Mouse (Mus musculus): ENCODE results near the gene Parp14.
A peak's percentile ranks its signal among the peaks of the same experiment; 100 is the strongest.
"Not testable (repeated sequence)": the region's sequence is repeated elsewhere in the genome, so short reads cannot be mapped to it uniquely, and the experiment has no call there.

The Parp14 gene

DNA sequence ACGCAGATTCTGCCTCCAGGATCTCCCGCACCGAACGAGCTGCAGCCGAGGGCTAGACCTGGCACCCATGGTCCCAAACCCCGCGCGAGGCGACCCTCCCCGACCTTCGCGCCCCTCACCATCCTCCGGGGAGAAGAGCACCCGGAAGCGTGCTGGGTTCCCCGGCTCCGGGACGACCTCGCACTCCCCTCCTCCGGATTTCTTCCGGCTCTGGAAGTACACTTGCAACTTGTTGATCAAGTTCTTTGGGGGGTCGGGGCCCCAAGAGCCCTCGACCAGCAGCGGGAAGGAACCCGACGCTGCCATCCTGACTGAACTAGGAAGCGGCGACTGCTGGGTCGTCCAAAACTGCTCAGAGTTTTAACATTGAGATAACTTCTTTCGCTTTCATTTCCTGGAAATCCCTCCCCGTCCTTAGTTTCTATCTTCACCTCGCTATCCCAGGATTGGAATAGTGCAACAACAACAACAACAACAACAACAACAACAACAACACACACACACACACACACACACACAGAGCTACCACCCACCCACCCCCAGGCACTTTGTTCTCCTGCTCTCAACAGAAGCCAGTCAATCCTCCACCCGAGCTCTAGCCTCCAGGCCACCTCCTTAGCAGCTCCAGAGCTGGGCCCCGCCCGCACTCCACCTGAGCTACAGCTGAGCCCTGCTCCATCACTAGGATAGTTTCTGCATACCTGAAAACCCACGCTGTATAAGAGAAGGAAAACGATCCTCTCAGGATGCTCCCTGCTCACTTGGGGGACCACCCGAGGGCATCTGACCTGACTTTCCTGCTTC lies at the start of gene Parp14:
Gene Parp14, minus strand, starts transcription at position 497 of the 804 bp plus-strand sequence.
- no peak for DNase-seq (ENCODE audit: low spot score in 2 of 2)

DNA sequence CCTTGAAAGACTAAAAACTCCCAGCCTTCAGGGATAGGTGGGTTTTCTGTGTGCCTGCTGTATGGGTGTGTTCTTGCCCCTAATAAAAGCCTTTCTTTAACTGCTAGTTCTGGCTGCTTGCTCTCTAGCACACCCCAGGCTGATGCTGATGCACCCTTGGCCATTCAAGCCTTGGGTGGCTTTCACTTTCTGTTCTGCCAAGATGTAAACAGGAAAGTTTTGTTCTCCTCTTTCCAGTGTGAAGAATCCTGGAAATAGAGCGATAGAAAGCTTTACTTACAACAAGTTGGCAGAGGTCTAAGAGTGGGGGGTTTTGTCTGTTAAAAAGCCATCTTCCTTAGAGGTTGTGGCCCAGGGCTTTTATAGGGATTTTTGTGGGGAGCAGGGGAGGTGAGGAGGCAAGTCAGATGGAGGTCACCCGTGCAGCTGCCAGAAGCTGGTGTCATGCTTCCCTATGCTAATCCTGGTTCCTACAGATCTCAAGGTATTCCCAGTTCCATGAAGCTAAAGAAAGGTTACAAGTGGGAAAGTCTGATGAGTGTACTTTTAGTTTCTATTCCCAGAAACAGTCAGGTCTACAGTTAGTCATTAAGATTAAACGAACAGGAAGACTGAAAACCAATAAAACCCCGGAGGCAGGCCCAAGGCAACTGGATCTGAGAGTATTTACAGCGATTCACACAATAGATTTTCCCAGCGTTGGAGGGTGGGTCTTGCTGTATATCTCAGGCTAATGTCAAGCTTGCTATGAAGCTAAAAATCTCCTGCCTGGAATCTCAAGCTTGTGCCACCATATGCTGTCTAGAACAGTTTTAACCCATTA lies 47.6 kb upstream of the Parp14 start:
- no peak for DNase-seq (ENCODE audit: low spot score in 2 of 2)

- DNase-seq (ENCODE audit: low spot score in 2 of 2) = no peak
Measured at GRCm38 (mm10) chr16:35914301-35914700, 43.0 kb upstream of the Parp14 start.

GRCm38 (mm10) chr16:35913526-35913925 lies 42.2 kb upstream of the Parp14 start:
- DNase-seq (ENCODE audit: low spot score in 2 of 2) = no peak

GRCm38 (mm10) chr16:35911449-35911848 lies 40.1 kb upstream of the Parp14 start:
- no peak for DNase-seq (ENCODE audit: low spot score in 2 of 2)

- DNase-seq (ENCODE audit: low spot score in 2 of 2) = no peak
Measured at GRCm38 (mm10) chr16:35907432-35908201, 36.3 kb upstream of the Parp14 start.

- DNase-seq (ENCODE audit: low spot score in 2 of 2) = no peak
Measured at GRCm38 (mm10) chr16:35906887-35907286, 35.5 kb upstream of the Parp14 start.

GRCm38 (mm10) chr16:35905819-35906485 lies 34.6 kb upstream of the Parp14 start:
- DNase-seq (ENCODE audit: low spot score in 2 of 2) = no peak

- no peak for DNase-seq (ENCODE audit: low spot score in 2 of 2)
Measured at GRCm38 (mm10) chr16:35905355-35905754, 34.0 kb upstream of the Parp14 start.

GRCm38 (mm10) chr16:35904121-35904736 lies 32.9 kb upstream of the Parp14 start:
- no peak for DNase-seq (ENCODE audit: low spot score in 2 of 2)

- DNase-seq (ENCODE audit: low spot score in 2 of 2) = no peak
Measured at GRCm38 (mm10) chr16:35903014-35903640, 31.8 kb upstream of the Parp14 start.

GRCm38 (mm10) chr16:35900541-35900940 lies 29.2 kb upstream of the Parp14 start:
- DNase-seq (ENCODE audit: low spot score in 2 of 2) = no peak

DNA sequence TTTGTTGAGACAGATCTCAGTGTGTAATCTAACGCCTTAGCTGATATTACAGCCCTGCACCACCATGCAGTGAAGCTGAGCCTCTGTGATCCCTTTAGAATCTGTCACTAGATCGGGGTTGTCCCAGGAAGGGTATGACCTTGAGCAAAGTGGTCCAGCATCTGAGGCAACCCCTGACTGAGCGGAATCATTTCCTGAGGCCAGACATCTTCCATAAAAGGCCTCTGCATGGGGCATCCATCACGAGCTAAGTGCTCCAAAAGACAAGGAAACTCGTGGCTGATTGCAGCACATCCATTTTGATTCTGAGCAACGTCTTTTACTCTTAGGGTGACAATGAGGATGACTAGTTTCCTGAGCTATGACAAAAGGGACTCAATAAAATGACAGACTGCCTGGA lies 23.7 kb upstream of the Parp14 start:
- DNase-seq (ENCODE audit: low spot score in 2 of 2) = no peak

- not testable (repeated sequence) for DNase-seq (ENCODE audit: low spot score in 2 of 2)
Measured at GRCm38 (mm10) chr16:35891603-35892002, 20.3 kb upstream of the Parp14 start.

GRCm38 (mm10) chr16:35890645-35891044 lies 19.3 kb upstream of the Parp14 start:
- DNase-seq (ENCODE audit: low spot score in 2 of 2) = no peak

GRCm38 (mm10) chr16:35888910-35889309 lies 17.6 kb upstream of the Parp14 start:
- DNase-seq (ENCODE audit: low spot score in 2 of 2) = no peak

DNA sequence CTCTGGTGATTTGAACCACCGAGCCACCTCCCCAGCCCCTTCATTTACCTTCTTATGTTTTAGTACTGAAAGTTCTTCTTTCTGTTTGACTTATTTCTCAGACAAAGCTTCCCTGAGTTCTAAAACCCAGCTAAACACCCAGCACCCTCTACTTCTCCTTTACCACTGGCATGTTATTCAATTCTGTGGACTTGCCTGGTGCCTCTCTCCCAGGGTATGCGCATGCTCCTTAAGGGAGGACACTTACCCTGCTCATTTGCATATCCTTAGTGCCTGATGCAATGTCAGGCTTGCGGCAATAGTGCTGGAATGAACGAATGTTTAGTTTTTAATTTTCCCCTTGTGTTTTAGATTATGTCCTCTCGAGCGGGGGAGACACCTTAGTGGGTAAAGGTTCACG lies 16.8 kb upstream of the Parp14 start:
- DNase-seq (ENCODE audit: low spot score in 2 of 2) = no peak

DNA sequence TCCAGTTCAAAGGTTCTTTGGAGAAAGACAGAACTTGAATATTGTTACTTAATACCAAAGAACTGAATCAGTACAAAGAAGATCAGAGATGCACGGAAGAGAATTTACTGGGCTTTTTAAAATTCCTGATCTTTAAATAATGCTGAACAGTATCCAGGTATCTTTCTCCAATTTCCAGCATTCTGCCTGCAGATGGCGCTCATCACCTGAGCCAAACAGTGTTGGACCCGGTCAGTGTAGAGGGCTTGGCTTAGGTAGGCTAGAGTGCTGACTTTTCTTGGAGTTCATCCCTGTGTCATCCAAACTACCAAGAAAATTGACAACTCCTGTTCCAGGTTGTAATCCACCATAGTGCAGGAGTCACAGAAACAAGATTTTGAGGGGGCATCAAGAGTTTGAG lies 3.1 kb upstream of the Parp14 start:
- peak in 1 of 2 experiments; percentile 20 for DNase-seq (ENCODE audit: low spot score in 2 of 2)

DNA sequence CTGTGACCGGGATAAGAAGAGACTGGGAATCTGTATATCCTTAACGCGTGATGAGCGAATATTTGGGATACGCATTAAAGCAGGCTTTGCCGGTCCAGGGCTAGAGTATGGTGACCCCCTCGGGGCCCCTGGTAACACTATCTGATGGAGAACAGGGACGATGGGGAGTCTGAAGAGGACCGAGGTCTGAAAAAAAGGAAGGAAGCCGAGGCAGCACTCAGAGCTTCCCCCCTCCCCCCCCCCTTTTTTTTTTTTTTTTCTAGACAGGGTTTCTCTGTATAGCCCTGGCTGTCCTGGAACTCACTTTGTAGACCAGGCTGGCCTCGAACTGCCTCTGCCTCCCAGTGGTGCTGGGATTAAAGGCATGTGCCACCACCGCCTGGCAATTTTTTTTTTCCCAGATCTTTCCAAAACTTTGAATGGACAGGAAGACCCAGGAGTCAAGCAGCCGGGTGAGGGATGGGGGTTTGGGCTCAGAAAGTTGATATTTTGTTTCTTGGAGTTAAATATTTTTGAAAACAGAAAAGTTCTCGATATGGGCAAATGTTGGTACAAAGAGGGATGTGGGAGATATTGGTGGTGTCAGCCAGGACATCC lies 1.2 kb upstream of the Parp14 start:
- DNase-seq (ENCODE audit: low spot score in 2 of 2) = no peak

- DNase-seq (ENCODE audit: low spot score in 2 of 2) = no peak
Measured at GRCm38 (mm10) chr16:35871898-35872297, 554 bp upstream of the Parp14 start.

Measured in frontal cortex, postnatal 14 days (tissue).